Mouse (Mus musculus): Measurements from ENCODE around the gene Rfxank.

The Rfxank gene

DNA sequence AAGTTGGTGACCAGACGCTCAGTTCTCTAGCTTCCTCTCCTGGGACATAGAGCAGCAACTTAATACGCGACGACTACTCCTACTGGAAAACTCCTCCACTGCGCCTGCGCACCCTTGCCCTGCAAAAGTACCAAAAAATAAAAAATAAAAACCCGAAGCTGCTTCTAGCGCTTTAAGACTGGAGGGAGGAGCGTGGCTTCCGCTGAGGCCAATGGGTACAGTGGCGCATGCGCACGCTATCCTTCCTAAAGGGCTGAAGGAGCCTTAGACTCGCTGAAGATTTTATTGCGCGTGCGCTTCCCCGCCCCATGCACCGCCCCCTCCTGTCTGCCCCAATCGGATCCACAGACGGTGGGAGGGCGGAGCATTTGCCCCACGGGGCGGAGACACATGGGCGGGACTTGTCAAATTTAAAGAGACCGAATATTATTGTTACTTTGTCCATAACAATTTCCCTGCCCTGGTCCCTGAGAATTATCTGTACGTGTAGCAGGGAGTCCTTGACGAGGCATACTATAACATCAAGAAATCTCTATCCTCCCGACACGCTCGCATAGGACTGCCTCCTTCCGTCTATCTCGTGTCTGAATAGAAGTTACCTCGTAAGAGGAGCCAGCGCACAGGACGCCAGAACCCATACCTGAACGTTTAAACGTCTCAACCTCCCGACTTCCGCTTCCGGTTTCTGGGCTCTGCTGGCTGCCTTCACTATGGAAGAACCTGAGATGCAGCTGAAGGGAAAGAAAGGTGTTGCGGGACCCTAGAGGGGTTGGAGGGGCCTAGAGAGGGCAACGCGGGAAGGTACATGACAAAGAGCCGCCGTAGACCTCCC lies at the start of gene Rfxank, which contains the start of the genes Borcs8 and Mef2b:
Gene Rfxank, minus strand, starts transcription at position 129 of the 832 bp plus-strand sequence.
Gene Borcs8, plus strand, starts transcription at position 474 of the 832 bp plus-strand sequence.
Gene Mef2b, plus strand, starts transcription at position 686 of the 832 bp plus-strand sequence.
- DNase-seq (ENCODE audit: low spot score), result peak; percentile 95

DNA sequence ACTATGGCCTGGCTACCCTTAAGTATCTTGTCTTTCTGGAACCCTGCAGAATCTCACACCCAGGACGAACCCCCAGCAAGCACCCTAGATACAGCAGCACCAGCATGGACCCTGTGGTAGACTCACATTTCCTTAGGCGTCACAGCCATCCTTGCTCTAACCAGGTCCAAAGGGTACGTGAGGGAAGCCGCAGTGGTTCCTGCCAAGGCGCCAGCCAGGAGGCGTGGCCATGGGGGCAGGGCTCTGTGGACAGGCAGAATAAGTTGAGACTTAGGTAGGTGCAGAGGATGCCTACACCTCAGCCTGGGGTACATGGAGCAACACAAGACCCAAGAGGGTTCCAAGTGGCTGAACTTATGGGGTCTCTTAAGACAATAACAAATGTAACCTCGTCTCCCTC lies 49.8 kb upstream of the Rfxank start:
- no peak for DNase-seq (ENCODE audit: low spot score)

DNA sequence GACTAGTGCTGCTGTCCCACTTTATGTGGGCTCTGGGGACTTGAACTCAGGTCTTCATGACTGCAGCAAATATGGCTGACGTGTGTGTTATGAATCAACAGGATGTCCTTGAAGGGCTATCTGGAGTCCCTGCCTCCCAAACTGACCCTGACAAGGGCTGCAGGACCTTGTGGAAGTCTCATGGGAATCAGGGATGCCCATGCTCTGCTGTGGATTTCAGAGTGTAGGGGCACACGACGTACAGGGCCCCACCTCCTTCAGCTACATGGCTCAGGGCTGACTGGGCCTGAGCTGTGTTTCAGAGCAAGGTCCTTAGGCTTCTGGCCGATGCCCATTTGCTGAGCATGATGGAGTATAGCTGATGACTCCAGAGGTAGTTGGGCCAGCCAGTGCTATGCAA lies 44.2 kb upstream of the Rfxank start:
- no peak for DNase-seq (ENCODE audit: low spot score)

DNA sequence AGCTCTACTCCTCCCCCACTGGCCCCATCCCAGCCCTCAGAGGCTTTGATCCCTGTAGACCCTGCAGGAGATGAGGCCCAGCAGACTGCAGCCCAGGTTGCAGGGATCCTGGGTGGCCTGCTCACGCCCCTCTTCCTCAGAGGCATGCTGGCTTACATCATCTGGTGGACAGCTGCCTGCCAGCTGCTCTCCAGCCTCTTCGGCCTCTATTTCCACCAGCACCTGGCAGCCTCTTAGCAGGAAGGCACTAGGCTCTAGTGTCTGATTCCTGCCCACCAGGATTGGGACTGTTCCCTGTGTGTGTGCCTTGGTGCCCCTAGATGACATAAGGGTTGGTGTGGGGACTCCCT lies 42.9 kb upstream of the Rfxank start:
- DNase-seq (ENCODE audit: low spot score), result no peak

DNA sequence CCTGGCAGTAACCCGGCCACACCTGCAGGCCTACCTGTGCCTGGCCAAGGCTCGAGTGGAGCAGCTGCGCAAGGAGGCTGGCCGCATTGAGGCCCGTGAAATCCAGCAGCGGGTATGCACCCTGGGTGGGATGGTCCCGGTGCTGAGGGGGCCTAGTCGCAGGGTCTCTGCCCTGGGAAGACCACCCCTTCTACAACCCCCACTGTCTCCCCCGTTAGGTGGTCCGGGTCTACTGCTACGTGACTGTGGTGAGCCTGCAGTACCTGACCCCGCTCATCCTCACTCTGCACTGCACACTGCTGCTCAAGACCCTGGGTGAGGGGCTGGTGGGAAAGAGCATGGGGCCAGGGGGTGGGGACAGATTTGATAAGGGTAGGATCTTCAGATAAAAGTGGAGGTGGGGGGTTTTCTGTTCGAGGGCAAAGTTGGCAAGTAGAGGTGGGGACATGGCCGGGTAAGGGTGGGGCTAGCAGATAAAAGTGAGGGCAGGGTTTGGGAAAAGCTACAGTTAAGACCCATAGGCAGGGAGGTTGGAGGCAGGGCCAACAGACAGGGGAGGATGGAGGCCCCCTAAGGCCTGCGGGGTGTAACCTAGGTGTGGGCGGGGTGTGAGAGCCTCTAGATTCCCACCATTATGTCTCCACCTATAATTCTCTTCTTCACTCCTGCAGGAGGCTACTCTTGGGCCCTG lies 42.4 kb upstream of the Rfxank start:
- no peak for DNase-seq (ENCODE audit: low spot score)

DNA sequence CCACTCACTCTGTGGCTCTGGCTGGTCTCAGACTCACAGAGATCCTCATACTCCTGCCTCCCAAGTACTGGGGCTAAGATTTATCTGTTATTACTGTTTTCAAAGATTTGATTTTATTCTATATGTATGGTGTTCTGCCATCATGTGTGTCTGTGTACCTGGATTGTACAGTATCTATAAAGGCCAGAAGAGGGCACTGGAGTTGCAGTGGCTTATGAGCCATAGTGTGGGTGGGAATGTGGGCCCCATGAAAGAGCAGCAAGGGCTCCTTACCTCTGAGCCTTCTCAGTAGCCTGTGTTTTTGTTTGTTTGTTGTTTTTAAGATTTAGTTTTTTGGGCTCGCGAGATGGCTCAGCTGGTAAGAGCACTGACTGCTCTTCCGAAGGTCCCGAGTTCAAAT lies 40.1 kb upstream of the Rfxank start:
- DNase-seq (ENCODE audit: low spot score), result no peak

DNA sequence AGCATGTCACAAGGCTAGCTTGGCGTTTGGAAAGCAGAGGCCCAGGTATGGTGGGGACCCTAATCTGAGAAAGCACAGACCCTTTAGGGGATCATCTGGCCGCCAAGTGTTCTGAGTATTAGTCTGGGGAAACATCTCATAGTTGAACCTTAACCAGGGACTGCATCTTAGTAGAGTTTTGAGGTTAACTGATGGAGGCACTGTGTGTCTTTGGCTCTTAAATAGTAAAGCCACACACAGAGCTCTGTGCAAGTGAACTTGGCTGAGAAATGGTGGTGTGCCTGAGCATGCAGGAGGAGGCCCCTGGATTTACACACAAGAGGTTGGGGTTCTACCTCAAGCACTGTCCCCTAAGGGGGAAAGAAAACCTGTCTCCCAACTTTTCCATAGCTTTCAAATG lies 39.3 kb upstream of the Rfxank start:
- no peak for DNase-seq (ENCODE audit: low spot score)

DNA sequence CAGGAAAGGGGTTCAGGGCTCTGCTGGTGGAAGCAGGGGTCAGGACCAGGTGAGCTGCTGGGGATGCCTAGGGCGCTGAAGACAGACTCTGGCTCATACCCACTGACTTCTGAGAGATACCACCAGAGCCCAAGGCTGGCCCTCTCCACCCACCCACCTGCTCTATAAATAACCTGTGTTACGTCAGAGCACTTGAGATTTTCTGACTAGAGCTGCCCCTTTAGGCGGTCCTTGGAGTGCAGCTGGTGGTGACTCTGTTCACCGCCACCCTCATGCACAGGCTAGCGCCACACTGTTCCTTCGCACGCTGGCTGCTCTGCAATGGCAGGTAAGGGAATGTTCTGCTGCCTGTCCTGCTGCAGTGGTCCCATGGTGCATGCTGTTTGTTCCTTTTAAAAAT lies 35.1 kb upstream of the Rfxank start:
- no peak for DNase-seq (ENCODE audit: low spot score)

DNA sequence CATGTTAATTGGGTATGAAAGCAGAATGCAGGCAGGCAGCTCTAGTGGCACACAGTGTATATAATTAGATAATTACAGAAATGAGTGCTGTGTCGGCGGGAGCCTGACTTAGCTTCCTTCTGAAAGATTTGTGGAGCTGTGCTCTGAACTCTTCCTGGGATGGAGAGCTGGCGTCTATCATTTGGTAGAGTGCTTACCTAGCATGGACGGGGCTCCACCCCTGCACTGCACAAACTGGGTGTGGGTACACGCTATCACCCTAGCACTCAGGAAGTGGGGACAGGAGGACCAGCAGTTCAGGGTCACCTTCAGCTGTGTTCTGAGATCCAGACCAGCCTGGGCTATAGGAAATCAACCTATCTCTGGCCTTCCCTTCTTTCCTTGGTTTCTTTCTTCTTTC lies 34.4 kb upstream of the Rfxank start:
- DNase-seq (ENCODE audit: low spot score), result no peak

DNA sequence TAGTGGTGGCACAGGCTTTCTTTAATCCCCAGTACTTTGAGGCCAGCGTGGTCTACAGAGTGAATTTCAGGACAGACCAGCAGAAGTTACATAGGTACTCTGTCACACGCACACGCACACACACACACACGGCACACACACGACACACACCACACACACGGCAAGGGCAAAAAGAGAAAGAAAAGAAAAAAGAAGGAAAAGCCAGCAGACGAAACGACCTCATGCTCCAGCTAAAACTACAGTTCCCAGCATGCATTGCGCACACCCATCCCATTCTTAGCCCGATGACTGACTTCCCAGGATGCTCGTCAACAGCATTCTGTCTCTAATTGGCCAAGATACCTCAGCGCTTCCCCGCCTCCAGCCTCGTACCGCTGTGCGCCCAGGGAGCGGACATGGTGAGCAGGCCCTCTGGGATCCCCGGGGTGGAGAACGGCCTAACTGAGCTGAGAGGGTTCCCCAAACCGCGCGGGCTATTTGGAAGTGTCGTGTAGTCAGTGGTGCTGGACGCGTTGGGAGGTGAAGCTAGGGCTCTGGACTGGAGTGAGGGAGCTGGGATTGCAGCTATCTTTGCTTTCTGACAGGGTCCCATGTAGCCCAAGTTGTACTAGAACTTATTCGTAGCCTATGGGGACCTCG lies 33.2 kb upstream of the Rfxank start, which contains the start of gene Tmem161a:
Gene Tmem161a, plus strand, starts transcription at position 314 of the 639 bp plus-strand sequence.
- DNase-seq (ENCODE audit: low spot score), result peak; percentile 75

DNA sequence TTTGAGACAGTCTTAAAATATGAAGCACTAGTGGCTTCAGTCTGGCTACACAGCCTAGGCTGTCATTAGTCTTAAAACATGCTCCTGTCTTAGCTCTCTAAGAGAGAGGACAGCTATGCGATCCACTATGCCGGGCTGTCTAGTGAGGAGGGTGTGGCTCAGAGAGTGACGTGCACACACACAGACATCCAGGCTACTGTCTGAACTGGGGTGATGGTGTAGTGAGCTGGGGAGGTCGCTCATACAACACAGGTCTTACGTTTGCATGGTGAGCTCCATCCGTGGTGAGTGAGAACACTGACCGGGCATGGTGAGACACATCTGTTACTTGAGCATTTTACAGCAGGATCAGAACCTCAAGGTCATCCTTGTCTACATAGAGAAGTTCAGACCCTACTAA lies 32.3 kb upstream of the Rfxank start:
- DNase-seq (ENCODE audit: low spot score), result no peak

DNA sequence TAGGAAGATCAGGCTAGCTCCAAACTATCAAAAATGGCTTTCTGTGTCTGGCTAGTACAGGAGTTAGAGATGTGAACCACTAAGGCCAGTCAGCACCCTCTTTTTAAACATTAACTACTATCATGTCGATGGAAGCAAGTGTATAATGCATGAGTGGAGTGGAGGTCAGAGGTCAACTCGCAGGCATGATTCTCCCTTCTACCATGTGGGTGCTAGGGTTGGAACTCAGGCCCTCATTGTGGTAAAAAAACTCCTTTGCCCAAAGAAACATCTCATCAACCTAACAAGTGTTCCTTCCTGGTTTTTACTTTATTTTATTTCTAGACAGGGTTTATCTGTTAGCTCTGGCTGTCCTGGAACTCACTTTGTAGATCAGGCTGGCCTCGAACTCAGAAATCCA lies 31.8 kb upstream of the Rfxank start:
- DNase-seq (ENCODE audit: low spot score), result no peak

DNA sequence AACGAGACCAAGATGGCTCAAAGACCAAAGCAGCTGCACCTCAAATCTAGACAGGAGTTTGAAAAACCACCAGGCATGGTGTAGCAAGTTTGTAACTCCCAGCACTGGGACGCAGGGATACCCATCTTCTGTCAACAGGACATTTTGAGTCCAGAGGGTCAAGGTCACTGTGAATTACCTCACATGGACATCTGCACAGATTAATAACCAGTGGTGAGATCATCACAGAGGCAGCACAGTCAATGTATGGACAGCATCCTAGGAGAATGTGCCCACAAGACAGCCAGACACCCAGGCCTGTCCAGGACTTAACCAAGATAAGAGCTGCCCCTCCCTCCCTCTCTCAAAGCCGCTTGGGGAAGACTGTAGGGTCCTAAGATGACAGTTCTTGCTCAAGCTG lies 31.2 kb upstream of the Rfxank start:
- DNase-seq (ENCODE audit: low spot score), result no peak

DNA sequence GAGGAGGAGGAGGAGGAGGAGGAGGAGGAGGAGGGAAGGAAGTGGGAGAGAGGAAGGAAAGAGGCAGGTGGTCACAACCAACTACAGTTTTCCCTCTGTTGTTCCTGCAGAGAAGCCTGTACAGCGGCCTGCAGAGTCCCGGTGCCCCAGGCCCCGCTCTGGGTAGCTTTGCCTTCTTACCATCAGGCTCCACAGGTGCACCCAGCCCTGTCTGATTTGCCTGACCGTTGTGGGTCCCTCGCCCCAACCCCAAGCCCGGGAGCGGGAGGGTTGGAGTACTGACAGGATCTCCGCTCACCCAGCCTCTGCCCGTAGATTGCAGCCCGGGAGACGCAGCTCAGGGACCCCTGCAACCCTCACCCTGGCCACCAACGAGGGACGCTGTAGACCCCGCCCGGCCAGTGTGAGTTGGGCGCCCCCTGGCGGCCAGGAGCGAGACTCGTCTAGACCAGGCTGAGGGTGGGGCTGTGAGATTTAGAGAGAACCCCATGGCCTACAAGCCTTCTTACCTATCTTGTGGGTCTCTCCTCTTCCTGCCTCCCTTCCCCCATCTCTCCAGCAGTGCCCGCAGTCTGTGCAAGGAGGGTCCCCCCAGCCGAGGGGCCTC lies 27.7 kb upstream of the Rfxank start:
- DNase-seq (ENCODE audit: low spot score), result peak; percentile 74

DNA sequence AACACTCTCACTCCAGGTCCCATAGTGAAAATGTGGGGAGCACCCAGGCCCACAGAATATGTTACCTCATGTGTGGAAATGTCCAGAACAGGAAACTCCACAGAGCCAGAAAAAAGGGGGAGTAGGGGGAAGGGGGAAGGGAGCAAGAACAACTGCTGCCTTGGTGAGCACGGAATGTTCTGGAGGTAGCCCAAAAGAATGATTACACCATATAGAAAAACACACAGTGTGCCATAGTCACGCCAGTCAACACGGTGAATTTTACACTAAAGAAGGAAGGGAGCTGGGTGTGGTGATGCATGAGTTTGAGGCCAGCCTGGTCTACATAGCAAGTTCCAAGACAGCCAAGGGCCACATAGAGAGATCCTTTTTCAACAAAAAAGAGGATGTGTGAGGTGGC lies 24.4 kb upstream of the Rfxank start:
- no peak for DNase-seq (ENCODE audit: low spot score)

DNA sequence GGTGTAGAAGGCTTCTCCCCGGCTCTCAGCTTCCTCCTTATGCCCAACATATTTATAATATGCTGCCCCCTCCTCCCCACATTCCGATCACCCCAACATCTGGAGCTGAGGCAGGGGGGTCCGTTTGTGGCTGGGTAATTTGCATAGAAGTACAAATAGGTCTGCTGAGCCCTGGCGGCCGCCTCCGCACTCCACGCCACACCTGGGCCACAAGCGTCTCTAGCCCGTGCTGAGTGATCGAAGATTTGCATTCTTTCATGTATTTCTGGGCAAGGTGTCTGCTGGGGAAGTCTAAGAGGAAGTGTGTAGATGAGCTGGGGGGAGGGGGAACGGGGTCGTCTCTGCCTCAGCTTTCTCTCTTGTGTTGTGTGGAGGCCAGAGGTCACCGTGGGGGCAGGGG lies 21.1 kb upstream of the Rfxank start:
- no peak for DNase-seq (ENCODE audit: low spot score)

DNA sequence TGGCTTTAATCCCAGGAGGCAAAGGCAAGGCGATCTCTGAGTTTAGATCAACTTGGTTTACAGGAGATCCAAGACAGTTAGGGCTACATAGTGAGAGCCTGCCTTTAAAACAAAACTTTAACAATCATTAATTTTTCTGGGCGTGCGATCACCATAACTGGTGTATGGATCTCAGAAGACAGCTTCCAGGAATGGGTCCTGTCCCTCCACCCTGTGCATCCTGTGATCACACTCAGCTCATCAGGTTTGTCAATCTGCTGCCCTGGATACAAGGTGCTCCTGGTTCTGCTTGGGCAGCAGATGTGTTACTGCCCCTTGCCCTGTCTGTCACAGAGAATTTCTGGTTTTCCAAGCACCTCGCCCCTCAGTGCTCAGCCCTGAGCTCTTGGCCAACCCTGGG lies 20.3 kb upstream of the Rfxank start:
- DNase-seq (ENCODE audit: low spot score), result no peak

DNA sequence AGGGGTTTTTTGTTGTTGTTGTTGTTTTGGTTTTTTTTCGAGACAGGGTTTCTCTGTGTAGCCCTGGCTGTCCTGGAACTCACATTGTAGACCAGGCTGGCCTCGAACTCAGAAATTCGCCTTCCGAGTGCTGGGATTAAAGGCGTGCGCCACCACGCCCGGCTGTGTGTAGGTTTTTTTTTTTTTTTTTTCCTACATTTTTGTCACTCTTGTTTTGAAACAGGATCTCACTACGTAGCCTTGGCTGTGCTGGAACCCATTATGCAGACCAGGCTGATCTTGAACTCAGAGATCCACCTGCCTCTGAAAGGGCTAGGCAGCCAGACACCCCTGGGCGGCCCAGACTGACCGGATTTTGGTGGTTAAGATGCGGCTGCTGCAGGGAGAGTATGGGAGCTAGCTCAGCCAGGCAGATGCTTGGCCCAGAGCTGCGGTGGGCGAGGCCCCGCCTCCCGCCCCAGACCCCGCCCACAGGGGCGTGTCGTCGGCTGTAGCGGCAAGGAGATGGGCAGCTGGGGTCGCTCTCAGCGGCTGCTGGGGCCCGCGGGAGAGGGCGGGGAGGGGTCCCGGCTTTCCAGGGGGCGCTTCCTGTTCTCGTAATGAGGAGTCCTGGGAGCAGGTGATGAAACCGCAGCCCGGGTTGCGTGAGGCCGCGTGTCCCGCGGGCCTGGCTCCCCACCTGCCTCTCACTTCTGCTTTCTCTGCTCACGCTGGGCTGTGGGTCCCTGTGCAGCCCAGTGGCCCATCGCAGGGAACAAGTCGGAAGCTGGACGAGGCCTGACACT lies 19.3 kb upstream of the Rfxank start:
- DNase-seq (ENCODE audit: low spot score), result peak; percentile 59

DNA sequence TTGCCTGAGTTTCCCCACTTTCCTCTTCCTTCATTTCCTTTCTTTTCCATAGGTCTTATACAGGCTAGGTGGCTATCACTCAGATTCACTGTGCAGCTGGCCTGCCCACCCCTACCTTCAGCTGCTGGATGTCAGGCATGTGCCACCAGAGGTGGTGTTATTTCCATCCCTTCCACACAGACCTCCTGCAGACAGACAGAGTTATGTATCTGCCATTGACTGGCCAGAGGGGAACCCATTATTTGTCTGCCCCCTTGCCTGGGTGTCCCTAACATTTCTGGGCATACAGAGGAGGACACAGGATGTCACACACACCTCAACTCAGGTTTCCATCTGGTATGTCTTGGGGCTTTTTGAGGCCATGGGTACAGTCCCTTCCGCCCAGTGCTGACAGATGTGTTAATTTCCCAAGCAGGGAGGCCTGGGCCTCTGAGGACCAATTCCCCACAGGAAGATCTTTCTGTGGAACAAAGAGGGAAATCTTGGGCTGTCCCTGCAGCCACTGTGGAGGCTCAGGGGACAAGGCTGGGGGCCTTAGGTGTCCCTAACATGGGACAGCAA lies 18.4 kb upstream of the Rfxank start:
- DNase-seq (ENCODE audit: low spot score), result no peak

DNA sequence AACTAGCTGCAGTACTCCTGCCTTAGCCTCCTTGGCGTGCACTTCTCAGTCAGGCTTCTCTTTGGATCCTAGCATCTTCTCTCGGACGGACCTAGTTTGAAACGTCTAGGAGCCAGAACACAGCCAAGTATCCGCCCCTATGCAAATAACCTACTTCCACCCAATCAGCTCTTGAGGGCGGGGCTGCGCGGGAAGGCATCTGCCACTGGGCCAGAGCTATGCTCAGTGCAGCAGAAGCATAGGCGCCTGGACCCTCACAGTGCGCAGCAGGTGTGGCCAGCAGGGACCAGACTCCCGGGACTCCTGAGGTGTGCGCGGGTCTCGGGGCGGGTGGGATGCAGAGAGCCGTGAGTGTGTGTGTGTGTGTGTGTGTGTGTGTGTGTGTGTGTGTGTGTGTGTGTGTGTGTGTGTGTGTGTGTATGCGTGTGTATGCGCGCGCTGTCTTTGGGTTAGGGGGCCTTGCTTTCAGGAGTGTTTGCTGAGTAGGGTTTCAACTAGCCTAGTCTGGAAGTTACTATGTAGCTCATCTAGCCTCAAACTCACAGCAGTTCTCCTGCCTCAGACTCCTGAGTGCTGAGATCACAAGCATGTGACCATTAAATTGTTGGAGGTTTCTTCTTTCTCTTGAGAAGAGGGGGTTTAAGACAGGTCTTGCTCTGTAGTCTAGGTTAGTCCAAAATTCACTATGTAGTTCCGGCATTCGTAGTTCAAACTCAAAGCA lies 13.7 kb upstream of the Rfxank start:
- DNase-seq (ENCODE audit: low spot score), result peak; percentile 56

DNA sequence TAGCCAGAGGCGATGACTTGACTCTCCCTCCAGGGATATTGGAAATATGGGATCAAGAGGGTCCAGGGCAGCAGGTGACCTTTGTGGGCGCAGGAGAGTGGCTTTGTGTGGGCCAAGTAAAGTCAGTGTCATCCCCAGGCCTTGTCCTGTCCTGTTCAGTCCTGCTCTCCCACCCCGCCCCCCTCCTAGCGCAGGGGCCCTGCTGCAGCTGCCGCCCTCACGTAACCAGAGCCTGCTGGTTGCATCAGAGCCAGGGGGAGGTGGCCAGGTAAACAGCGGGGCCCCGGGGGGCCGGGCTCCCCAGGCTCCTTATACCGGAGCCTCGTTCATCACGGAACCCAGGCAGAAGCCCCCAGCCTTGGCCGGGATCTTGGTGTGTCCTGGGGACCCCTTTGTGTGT lies 11.2 kb upstream of the Rfxank start:
- no peak for DNase-seq (ENCODE audit: low spot score)
